Mouse (Mus musculus): Measurements from ENCODE around the gene Gm12253. TPM values are rescaled to one million over a fixed set of nuclear protein-coding genes. Genes with fewer than 3 reads are reported as not detected.

The Gm12253 gene
- polyA plus RNA-seq (2012; rRNA removed), result not detected in 2 replicates

DNA sequence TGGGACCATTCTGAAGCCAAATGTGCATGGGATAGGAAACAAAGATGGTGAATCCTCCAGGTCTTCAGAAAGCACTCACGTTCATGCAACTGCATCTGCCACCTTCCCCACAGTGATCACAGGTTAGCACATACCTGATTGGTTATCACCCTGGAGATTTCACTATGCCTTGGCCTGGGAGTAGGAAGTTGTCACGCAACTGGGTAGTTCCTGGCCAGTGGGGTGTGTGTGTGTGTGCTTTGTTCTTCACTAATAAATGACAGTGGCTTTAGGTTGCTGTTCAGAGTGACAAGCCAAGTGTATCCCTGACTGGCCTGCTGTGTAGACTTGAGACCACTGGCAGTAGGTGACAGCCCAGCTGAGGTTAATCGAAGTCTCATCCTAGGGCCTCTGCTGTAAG, at the start of gene Gm12253:
TSS of gene Gm12253 (plus strand) at position 301 of the 400 bp plus-strand sequence.
- Histone ChIP-seq H3K4me1 (ENCODE audit: control insufficient read depth, insufficient read depth, low read length) (peaks cover 3% of the 10 kb centered on the region; the same call in 1 of the 2 replicates), H3K27me3 (ENCODE audit: control insufficient read depth, insufficient read depth, low read length) (no peaks in the 10 kb centered on the region), H3K36me3 (ENCODE audit: control insufficient read depth, insufficient read depth, low read length) (no peaks in the 10 kb centered on the region), H3K4me3 (ENCODE audit: control insufficient read depth, low read depth, low read length) (no peak within 1 kb of the TSS), H3K27ac (ENCODE audit: control insufficient read depth, insufficient read depth, low read depth, low read length) (no peak within 1 kb of the TSS)
- no peak for TF ChIP-seq CTCF (IDR thresholded peaks at IDR 0.05; ENCODE audit: control insufficient read depth, insufficient read depth, insufficient replicate concordance, low read depth, low read length)
- TF ChIP-seq POLR2A (IDR thresholded peaks at IDR 0.05; ENCODE audit: control insufficient read depth, low read depth, low read length), result no peak

DNA sequence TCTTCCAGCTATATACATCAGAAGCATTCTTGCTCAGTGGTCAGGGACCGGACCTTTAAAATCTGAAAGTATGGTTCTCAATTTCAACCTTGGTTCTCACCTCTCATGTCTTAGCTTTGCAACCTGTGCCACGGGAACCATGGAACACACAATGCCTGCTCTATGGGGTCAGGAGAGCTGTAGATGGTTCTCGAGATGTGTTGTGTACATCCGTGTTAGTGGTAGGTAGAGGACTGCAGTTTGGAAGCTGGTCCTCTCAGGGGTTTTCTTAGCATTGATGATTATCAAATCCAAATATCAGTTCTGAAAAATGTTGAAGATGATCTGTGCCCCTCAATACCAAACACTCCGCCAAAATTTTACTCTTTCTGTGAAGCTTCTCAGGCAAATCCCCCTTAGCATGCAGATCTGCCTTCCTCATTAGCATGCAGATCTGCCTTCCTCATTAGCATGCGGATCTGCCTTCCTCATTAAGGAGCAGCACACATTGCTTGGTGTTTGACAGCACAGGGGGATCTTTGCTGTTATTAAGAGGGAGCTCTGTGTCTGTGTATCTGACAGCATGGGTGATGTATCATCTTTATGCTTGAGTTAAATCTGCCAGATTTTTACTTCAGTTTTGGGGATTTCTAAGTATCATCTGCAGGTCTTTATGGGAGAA, 32.2 kb upstream of the Gm12253 start:
- H3K36me3 ChIP-seq (ENCODE audit: control insufficient read depth, insufficient read depth, low read length), result no peaks in the 10 kb centered on the region
- no peak overlapping the region for H3K4me3 ChIP-seq (ENCODE audit: control insufficient read depth, low read depth, low read length)
- TF ChIP-seq POLR2A (IDR thresholded peaks at IDR 0.05; ENCODE audit: control insufficient read depth, low read depth, low read length) (no peak), CTCF (IDR thresholded peaks at IDR 0.05; ENCODE audit: control insufficient read depth, insufficient read depth, insufficient replicate concordance, low read depth, low read length) (no peak)
- H3K27ac ChIP-seq (ENCODE audit: control insufficient read depth, insufficient read depth, low read depth, low read length), result no peak overlapping the region
- H3K27me3 ChIP-seq (ENCODE audit: control insufficient read depth, insufficient read depth, low read length), result no peaks in the 10 kb centered on the region
- peaks cover 9% of the 10 kb centered on the region for H3K4me1 ChIP-seq (ENCODE audit: control insufficient read depth, insufficient read depth, low read length)

- H3K4me3 ChIP-seq (ENCODE audit: control insufficient read depth, low read depth, low read length), result no peak overlapping the region
- H3K27me3 ChIP-seq (ENCODE audit: control insufficient read depth, insufficient read depth, low read length), result no peaks in the 10 kb centered on the region
- H3K27ac ChIP-seq (ENCODE audit: control insufficient read depth, insufficient read depth, low read depth, low read length), result no peak overlapping the region
- peaks cover 9% of the 10 kb centered on the region for H3K4me1 ChIP-seq (ENCODE audit: control insufficient read depth, insufficient read depth, low read length)
- H3K36me3 ChIP-seq (ENCODE audit: control insufficient read depth, insufficient read depth, low read length), result no peaks in the 10 kb centered on the region
- TF ChIP-seq CTCF (IDR thresholded peaks at IDR 0.05; ENCODE audit: control insufficient read depth, insufficient read depth, insufficient replicate concordance, low read depth, low read length), result no peak
- TF ChIP-seq POLR2A (IDR thresholded peaks at IDR 0.05; ENCODE audit: control insufficient read depth, low read depth, low read length), result no peak
Measured at GRCm38 (mm10) chr11:58400655-58401054, 31.7 kb upstream of the Gm12253 start.

GRCm38 (mm10) chr11:58408066-58408465, 24.3 kb upstream of the Gm12253 start:
- Histone ChIP-seq H3K36me3 (ENCODE audit: control insufficient read depth, insufficient read depth, low read length) (no peaks in the 10 kb centered on the region), H3K4me3 (ENCODE audit: control insufficient read depth, low read depth, low read length) (no peak overlapping the region), H3K4me1 (ENCODE audit: control insufficient read depth, insufficient read depth, low read length) (no peaks in the 10 kb centered on the region)

GRCm38 (mm10) chr11:58418336-58418735, 14.0 kb upstream of the Gm12253 start:
- no peaks in the 10 kb centered on the region for H3K27me3 ChIP-seq (ENCODE audit: control insufficient read depth, insufficient read depth, low read length)

More at GRCm38 (mm10) chr11:58408066-58408465, 24.3 kb upstream of the Gm12253 start:
- no peak for TF ChIP-seq CTCF (IDR thresholded peaks at IDR 0.05; ENCODE audit: control insufficient read depth, insufficient read depth, insufficient replicate concordance, low read depth, low read length)
- TF ChIP-seq POLR2A (IDR thresholded peaks at IDR 0.05; ENCODE audit: control insufficient read depth, low read depth, low read length), result no peak
- H3K27me3 ChIP-seq (ENCODE audit: control insufficient read depth, insufficient read depth, low read length), result no peaks in the 10 kb centered on the region
- no peak overlapping the region for H3K27ac ChIP-seq (ENCODE audit: control insufficient read depth, insufficient read depth, low read depth, low read length)

DNA sequence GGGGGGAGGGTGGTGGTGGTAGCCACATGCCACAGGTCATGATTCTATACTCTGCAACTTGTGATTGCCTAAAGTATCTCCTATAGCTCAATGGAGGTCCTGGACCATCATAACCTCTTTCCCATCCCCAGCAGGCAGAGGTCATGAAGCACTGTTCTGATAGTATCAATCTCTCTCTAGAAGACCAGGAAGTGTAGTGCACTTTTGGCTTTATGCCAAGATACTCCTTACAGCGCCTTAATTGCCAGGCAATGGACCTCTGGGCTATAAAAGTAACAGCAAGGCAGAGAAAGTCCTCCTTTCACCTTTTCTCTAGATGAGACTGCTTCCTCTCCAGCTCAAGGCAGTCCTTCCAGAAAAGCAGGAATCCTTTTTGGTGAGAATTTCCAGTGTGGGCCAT, 11.5 kb upstream of the Gm12253 start, which contains the start of gene 1810065E05Rik:
TSS of gene 1810065E05Rik (plus strand) at position 297 of the 400 bp plus-strand sequence.
- H3K27ac ChIP-seq (ENCODE audit: control insufficient read depth, insufficient read depth, low read depth, low read length), result no peak within 1 kb of the TSS
- H3K27me3 ChIP-seq (ENCODE audit: control insufficient read depth, insufficient read depth, low read length), result no peaks in the 10 kb centered on the region
- H3K36me3 ChIP-seq (ENCODE audit: control insufficient read depth, insufficient read depth, low read length), result no peaks in the 10 kb centered on the region
- H3K4me1 ChIP-seq (ENCODE audit: control insufficient read depth, insufficient read depth, low read length), result no peaks in the 10 kb centered on the region
- TF ChIP-seq CTCF (IDR thresholded peaks at IDR 0.05; ENCODE audit: control insufficient read depth, insufficient read depth, insufficient replicate concordance, low read depth, low read length) (no peak), POLR2A (IDR thresholded peaks at IDR 0.05; ENCODE audit: control insufficient read depth, low read depth, low read length) (no peak)
- H3K4me3 ChIP-seq (ENCODE audit: control insufficient read depth, low read depth, low read length), result no peak within 1 kb of the TSS

More at GRCm38 (mm10) chr11:58418336-58418735, 14.0 kb upstream of the Gm12253 start:
- no peak overlapping the region for H3K4me3 ChIP-seq (ENCODE audit: control insufficient read depth, low read depth, low read length)
- TF ChIP-seq CTCF (IDR thresholded peaks at IDR 0.05; ENCODE audit: control insufficient read depth, insufficient read depth, insufficient replicate concordance, low read depth, low read length) (no peak), POLR2A (IDR thresholded peaks at IDR 0.05; ENCODE audit: control insufficient read depth, low read depth, low read length) (no peak)
- H3K36me3 ChIP-seq (ENCODE audit: control insufficient read depth, insufficient read depth, low read length), result no peaks in the 10 kb centered on the region
- no peaks in the 10 kb centered on the region for H3K4me1 ChIP-seq (ENCODE audit: control insufficient read depth, insufficient read depth, low read length)
- no peak overlapping the region for H3K27ac ChIP-seq (ENCODE audit: control insufficient read depth, insufficient read depth, low read depth, low read length)

DNA sequence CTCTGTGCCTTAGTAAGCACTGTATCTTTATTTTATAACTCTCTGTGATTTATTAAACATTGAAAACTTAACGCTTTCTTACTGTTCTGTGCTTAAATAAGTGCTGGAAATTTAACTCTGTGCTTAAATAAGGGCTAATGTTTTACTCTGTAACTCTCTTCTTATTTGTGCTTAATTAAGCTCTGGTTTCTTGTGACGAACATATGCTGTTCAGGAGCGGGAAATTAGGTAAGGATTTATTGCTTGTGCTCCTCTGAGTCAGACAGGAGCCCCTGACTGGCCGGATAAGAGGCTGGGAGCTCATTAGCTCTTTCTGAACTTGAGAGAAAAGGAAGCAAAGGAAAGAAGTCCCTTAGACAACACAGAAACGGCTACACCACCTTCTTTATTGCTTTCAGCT, 5.5 kb downstream of the Gm12253 start:
- H3K27ac ChIP-seq (ENCODE audit: control insufficient read depth, insufficient read depth, low read depth, low read length), result no peak overlapping the region
- H3K4me3 ChIP-seq (ENCODE audit: control insufficient read depth, low read depth, low read length), result no peak overlapping the region
- no peaks in the 10 kb centered on the region for H3K36me3 ChIP-seq (ENCODE audit: control insufficient read depth, insufficient read depth, low read length)
- H3K27me3 ChIP-seq (ENCODE audit: control insufficient read depth, insufficient read depth, low read length), result no peaks in the 10 kb centered on the region
- TF ChIP-seq CTCF (IDR thresholded peaks at IDR 0.05; ENCODE audit: control insufficient read depth, insufficient read depth, insufficient replicate concordance, low read depth, low read length) (no peak), POLR2A (IDR thresholded peaks at IDR 0.05; ENCODE audit: control insufficient read depth, low read depth, low read length) (no peak)
- peaks cover 3% of the 10 kb centered on the region; the same call in 1 of the 2 replicates for H3K4me1 ChIP-seq (ENCODE audit: control insufficient read depth, insufficient read depth, low read length)
